Mouse (Mus musculus): ENCODE measurements around the gene Lingo1.

- no peak for TF ChIP-seq GATA1 (IDR thresholded peaks at IDR 0.05; ENCODE audit: low read length)
- no peak for TF ChIP-seq TAL1 (IDR thresholded peaks at IDR 0.05; ENCODE audit: low read length)
Measured at GRCm38 (mm10) chr9:56572534-56573479, 223.5 kb downstream of the Lingo1 start.

Measured in erythroblast, embryonic 14.5 days (primary cell).